Mouse (Mus musculus) kidney, adult 18-20 months (tissue): ENCODE measurements around the gene Ifnk.

ENCODE experiments used
- DNase-seq: peaks from one replicate; pipeline ENCODE4 v3.0.0; 2021

Gene Ifnk

DNA sequence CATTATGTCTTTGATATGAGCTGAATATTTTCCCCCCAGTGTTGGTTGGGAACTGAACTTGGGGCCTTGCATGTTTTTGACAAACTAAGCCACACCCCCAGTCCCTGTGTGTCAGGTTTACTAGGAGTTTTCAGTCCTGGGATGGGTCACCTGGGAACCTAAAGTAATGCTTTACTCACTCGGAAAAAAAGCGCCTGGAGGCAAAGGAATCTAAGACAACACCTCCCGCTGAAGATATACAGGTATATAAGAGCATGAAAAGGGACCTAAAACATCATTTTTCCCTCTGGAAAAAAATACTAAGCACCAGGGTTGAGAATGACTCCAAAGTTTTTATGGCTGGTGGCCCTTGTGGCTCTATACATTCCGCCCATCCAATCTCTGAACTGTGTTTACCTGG lies at the start of gene Ifnk:
Gene Ifnk, plus strand, starts transcription at position 301 of the 400 bp plus-strand sequence.
- DNase-seq: no peak

GRCm38 (mm10) chr4:35105115-35105773 lies 46.6 kb upstream of the Ifnk start:
- DNase-seq: no peak

DNA sequence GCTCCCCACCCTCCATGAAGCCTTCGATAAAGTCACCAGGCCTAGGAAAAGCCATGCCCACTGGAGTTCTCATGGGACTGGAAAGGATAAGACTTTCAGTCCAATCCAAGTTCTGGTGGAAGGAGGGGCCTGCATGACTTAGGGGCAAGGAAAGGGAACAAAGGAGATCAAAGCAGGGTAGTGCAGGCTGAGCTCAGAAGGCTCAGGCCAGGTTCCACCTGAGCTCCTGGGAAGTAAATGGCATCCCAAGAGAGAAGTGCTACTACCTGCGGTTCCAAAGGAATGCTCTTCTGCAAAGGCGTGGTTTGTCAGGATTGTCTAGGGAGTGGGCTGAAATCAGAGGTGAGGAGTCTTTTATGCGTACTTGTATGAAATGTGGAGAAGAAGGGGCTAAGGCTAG lies 39.4 kb upstream of the Ifnk start:
- no peak for DNase-seq

- DNase-seq: no peak
Measured at GRCm38 (mm10) chr4:35113516-35114248, 38.2 kb upstream of the Ifnk start.

DNA sequence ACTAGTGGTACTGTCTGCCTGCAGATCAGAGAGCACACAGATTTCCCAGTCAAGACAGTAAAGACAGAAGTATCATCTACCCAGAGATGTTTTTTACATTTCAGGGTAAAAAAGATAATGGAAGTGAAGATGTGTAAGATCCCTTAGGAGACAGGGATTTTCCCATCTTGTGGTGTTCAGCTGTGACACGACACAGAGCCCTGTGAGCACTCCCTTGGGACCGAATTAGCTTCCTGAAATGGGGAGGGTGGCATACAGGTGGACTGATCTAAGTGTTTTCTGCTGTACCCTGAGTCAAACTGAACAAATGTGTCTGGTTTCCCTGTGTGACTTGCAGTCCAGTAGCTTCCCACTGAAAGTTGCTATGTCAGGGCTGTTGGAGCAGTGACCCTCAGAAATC lies 36.9 kb upstream of the Ifnk start:
- DNase-seq: no peak

- no peak for DNase-seq
Measured at GRCm38 (mm10) chr4:35115933-35116332, 35.9 kb upstream of the Ifnk start.

GRCm38 (mm10) chr4:35117144-35117543 lies 34.7 kb upstream of the Ifnk start:
- DNase-seq: no peak

DNA sequence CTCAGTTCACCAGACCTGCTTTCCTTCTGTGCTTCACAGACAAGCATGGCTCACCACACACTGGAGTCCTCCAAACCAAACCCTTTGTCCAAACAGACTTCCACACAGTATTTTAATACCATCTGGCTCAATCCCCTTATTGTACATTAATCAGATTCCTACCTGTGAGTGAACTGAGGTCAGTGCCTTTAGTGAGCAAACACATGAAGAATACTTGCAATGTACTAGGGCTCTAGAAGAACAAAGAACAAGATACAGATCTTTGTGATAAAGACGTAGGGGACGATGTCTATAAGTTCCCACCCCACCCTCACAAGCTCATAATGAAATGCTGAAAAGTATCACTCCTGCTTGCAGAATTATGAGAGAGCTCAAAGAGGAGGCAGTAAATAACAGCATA lies 33.0 kb upstream of the Ifnk start:
- no peak for DNase-seq

- no peak for DNase-seq
Measured at GRCm38 (mm10) chr4:35120159-35120558, 31.7 kb upstream of the Ifnk start.

DNA sequence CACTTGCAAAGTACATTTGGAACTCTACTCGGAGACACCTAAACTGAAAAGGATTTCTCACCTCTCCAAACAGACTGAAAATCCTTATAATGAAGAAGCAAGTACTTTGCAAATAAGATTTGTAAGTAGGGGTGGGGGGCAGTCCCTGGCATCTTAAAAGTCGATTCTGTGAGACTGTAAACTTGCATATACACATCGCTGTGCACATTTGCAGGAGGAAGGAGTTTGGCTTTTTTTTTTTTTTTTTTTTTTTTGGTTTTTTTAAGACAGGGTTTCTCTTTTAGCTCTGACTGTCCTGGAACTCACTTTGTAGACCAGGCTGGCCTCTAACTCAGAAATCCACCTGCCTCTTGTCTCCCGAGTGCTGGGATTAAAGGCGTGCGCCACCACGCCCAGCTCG lies 31.3 kb upstream of the Ifnk start:
- DNase-seq: no peak

DNA sequence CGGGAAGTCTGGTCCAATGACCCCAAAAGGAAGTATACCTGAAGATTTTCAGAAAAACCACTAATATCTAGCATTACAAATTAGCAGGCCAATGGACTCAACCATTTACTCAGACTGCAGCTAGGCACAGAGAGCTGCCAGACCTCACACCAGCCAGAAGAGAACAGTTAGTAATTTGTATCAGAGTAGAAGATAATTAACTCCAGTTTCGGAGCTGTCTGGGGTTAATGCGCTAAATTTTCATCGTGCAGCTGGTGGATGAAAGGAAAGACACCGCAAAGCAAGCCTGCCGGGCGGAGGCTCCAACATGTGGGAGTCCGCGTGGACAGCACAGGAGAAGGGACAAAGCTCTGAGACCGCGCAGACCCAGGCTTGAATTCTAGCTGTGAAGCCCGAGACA lies 30.8 kb upstream of the Ifnk start:
- peak; percentile 48 for DNase-seq

DNA sequence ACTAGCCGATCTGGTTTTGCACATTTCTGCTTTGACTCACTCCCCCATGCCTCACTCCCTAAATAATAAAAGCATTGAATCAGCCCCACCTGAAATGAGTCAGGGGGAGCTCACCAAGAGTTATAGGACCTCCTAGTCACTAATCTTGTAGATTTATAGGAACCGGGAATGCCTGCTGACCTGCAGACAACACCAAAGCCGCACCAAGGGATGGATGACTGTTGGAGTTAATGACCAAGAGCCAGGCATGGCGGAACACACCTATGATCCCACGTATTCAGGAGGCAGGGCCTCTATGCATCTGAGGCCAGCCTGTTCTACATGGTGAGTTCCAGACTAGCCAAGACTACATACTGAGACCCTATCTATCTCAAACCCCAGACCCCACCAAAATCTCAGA lies 28.8 kb upstream of the Ifnk start:
- no peak for DNase-seq

DNA sequence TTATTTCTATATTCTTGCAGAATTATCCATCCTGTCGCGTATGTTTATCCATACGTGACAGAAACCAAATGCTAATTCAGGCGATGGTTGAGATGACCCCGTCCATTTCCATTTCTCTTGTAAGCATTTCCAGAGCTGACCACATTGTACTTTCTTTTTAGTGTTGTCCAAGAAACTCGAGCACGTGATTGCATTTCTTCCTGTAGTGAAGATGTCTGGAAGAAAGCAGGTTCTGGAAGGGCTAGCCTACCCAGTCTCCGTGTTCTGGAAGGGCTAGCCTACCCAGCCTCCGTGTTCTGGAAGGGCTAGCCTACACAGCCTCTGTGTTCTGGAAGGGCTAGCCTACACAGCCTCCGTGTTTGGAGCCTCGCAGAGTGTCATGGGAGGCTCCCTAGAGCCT lies 27.8 kb upstream of the Ifnk start:
- DNase-seq: no peak

DNA sequence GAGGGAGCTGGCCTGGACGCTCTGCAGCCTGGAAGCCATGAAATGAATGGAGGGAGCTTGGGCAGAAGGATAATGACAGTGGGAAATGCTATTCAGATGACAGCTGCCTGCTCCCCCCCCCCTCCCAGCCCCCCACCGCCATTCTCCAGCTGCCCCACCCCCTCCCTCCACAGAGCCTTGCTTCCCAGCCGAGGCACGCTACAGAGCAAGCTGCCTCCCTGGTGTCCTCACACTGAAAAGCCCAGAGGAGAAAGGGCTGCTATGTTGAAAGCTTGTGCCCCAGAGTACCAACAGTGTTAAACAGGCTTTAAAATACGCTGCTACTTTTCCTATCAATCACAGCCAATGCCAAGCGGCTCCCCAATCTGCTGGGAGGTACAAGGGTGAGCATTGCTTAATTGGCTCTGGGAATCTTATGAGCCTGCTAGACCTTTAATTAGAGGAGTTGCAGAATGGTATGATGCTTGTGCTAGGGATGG lies 26.5 kb upstream of the Ifnk start:
- DNase-seq: no peak

DNA sequence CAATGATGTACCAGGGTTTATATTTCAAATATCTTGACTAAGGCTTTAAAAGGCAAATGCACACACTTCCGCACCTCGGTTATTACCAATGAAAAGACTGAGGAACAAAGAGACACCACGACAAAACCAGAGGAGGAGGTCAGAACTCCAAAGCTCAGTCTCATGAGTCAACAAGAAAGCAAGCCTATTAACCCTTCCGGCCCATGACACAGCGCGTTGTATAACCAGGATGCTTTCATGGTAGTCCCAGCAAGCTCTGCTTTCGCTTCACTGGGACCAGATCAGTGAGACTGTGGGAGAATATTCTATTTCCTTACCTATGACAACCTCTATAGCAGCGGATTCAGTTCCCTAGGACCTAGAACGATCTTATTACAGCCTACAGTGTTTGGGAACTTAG lies 25.1 kb upstream of the Ifnk start:
- DNase-seq: no peak

GRCm38 (mm10) chr4:35127759-35128158 lies 24.1 kb upstream of the Ifnk start:
- DNase-seq: no peak

GRCm38 (mm10) chr4:35130411-35130948 lies 21.4 kb upstream of the Ifnk start:
- no peak for DNase-seq

DNA sequence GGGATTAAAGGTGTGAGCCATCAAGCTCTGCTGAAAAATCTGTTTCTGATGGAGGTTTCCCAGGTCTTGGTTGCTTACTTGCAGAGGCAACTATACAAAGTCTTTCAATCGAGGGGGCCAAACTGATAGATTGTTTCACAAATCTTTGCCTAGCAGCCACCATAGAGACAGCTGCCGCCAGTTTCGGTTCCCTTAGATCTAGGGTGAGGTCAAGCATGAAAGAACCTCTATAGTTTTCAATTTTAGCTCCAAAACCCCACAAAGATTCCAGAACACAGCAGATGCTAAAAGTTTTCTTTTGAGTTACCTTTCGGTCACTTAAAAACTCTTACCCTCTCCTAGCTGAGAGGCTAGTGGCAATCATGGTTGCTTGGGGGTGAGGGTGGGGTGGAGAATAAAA lies 20.3 kb upstream of the Ifnk start:
- DNase-seq: no peak

- no peak for DNase-seq
Measured at GRCm38 (mm10) chr4:35133411-35133810, 18.4 kb upstream of the Ifnk start.

DNA sequence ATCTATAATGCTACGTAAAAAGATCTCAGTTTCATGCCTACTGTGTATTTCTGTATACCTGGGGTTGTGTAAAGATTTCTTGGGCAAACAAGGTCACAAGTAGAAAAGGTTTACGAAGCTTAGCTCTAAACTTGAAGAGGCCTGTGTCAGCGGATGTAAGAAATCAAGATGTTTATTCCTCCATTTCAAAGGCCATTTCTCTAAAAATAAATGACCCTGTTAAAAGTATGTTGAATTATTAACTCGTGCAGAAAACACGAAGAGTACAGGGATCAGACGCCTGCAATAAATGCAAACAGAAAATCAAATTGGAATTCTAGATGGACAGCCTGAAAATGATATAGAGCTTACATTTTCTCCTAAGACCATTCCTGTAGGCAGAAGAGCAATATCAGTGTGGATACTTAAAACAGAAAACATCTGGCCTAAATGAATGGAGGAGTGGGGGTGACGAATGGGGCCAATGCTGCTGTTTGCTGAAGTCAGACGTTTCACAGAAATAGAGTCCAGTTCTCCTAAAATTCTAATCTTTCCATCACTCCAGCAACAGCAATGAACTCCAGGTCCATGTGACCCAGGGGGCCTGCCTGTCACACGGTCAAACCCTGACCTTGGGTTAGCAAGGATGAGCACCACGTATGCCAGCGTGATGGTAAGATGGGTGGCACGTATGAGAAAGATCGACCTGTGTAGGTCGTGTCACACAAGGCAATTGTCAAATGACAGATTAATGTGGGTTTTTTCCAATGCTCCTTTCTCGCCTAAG lies 16.8 kb upstream of the Ifnk start:
- peak; percentile 43 for DNase-seq

DNA sequence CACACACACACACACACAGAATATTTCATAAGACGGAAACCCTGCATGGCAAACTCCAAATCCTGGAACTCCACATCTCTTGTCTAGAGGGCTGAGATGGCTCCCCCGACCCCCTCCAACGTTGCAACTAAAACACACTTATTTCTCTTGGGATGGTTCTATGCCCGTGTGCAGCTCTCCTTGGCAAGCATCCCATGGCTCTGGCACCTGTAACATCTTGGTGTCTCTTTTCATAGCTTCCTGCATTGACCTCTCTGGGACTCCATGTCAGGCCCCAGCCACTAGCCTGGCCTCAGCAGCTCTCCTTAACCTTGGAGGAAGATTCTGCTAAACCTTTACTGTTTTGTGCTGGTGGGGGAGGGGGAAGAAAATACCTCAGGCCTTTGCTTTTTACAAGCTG lies 16.1 kb upstream of the Ifnk start:
- no peak for DNase-seq

DNA sequence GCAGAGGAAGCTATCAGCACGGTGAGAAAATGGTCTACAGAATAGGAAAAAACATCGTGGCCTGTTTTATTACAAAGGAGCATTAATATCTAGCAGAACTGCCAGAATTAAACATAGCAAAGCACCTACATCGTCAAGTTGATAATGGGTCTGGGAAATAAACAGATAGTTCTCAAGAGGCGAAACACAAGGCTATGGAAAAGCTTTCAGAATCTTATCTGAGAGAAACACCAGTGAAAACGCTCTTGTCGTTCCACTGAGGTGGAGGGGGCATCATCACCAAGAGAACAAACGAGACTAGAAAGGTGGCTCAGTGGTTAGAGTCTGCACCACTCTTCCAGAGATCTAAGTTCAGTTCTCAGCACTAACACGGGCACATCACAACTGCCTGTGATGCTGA lies 14.9 kb upstream of the Ifnk start:
- DNase-seq: no peak

DNA sequence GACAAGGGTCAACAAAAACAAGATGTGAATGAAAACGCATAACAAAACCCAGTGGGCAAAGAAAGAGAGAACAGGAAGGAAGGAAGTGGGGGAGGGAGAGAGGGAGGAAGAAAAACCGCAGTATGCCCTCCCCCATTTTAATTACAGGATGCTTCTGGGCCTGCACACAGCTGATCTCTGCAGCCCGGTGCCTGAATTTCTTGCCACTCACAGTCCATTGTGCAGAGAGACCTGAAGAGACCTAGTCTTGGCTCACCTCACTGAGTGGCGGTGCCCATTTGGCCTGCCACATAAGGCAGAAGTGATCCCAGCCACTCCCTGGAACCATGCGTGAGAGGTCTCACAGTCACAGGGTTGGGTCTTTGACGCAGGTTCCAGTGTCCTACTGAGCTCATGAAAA lies 13.8 kb upstream of the Ifnk start:
- DNase-seq: no peak

DNA sequence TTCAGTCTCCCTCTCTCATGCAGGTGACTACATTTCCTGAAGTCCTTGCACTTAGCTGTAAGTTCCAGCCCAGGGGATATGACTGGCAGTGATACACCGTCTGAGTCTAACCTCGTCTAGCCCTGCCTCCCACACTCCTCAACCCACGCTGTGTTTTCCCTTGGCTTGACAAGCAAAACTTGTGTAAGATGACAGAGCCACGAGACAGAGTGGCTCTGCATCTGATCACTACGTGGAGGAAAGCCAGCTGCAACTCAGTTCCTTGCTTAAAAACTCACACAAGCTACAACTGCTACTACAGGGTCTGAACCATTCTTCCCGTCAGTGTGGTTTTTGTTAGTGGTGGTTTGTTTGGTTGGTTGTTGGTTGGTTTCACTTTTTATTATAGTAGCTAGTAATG lies 11.5 kb upstream of the Ifnk start:
- DNase-seq: no peak
